25 mouse cellular contexts compared by ENCODE assay signal in genomic region chr6:98981265-98981664, GRCm38 (mm10).
DNase-seq lines count a peak whose midpoint lies in the region; ATAC-seq and TF ChIP-seq lines count a peak whose summit lies in the region.
"Had no signal": no experiment of that assay in that cellular context is flagged by ENCODE, and none has a peak within 500 bp of the region (broad histone marks: within the 10 kb centered on the region; RNA-seq: fewer than 3 reads in every experiment).

No protein-coding gene starts in this region.

- DNase-seq in heart, adult 11 months = peak; percentile 64
- DNase-seq in heart, adult 2 months = no peak
- DNase-seq in spleen, postnatal 36 days (ENCODE audit: low spot score in 2 of 2) = peak; percentile 26 to 42
- DNase-seq in spleen, postnatal 14 days (ENCODE audit: low spot score in 2 of 2) = no peak
- DNase-seq in G1E (ENCODE audit: low spot score) = no peak
- DNase-seq in splenic B cell, adult 2 months (ENCODE audit: low read depth, low spot score) = peak; percentile 67
- DNase-seq in frontal cortex, postnatal 36 days (ENCODE audit: low spot score in 2 of 2) = no peak
- no peak for DNase-seq in lung, postnatal 0 days (ENCODE audit: low spot score)
- DNase-seq: adrenal gland, adult 2 months; adrenal gland, postnatal 14 days; cerebellum, adult 11-12 months; cerebellum, adult 8-10 months; cerebellum, postnatal 36 days; embryo, embryonic 11 days; gastrocnemius, postnatal 10 days; heart, postnatal 10 days; heart, postnatal 36 days had no signal

- WGBS in heart, adult 2 months = 85% methylated on average over 6 of the region's 6 CpGs
- 81% methylated on average over 6 of the region's 6 CpGs for WGBS in lung, postnatal 0 days

- TF ChIP-seq EP300 in heart, adult 2 months (IDR thresholded peaks at IDR 0.05; ENCODE audit: insufficient read depth, low read depth, low read length) = no peak
- no peak for TF ChIP-seq EP300 in lung, postnatal 0 days (IDR thresholded peaks at IDR 0.05)

- no peaks in the 10 kb centered on the region for H3K27me3 ChIP-seq in heart, adult 2 months (ENCODE audit: control insufficient read depth, insufficient read depth, low read length)
- no peaks in the 10 kb centered on the region for H3K27me3 ChIP-seq in G1E (ENCODE audit: insufficient read depth, low read length)
- no peaks in the 10 kb centered on the region for H3K27me3 ChIP-seq in splenic B cell, adult 2 months (ENCODE audit: control insufficient read depth, insufficient read depth, low read length, poor library complexity, severe bottlenecking)
- no peaks in the 10 kb centered on the region for H3K27me3 ChIP-seq in lung, postnatal 0 days (replicated peaks; ENCODE audit: insufficient read depth, low read length)
- H3K27me3 ChIP-seq: heart, embryonic 12.5 days; heart, embryonic 15.5 days; hindbrain, embryonic 13.5 days; intestine, embryonic 15.5 days had no signal

- peak; percentile 77 for ATAC-seq in G1E (ENCODE audit: extremely low read depth, insufficient number of reproducible peaks, low FRiP score, poor library complexity, severe bottlenecking)
- ATAC-seq in lung, postnatal 0 days = no peak
- ATAC-seq: forebrain, embryonic 14.5 days; hindbrain, embryonic 16.5 days; intestine, embryonic 15.5 days had no signal

- H3K4me1 ChIP-seq in heart, adult 2 months (ENCODE audit: control insufficient read depth, insufficient read depth, low read length) = peaks cover 8% of the 10 kb centered on the region
- H3K4me1 ChIP-seq in G1E (ENCODE audit: insufficient read depth, low read depth, low read length) = peaks cover 59% of the 10 kb centered on the region
- H3K4me1 ChIP-seq in lung, postnatal 0 days (ENCODE audit: insufficient read depth, low read depth, low read length) = peaks cover 5% of the 10 kb centered on the region; the same call in 1 of the 2 replicates
- H3K4me1 ChIP-seq: hindbrain, embryonic 13.5 days had no signal

- TF ChIP-seq CTCF in heart, adult 2 months (IDR thresholded peaks at IDR 0.05) = no peak
- TF ChIP-seq CTCF in G1E (IDR thresholded peaks at IDR 0.05; ENCODE audit: low read depth, low read length) = no peak
- no peak for TF ChIP-seq CTCF in lung, postnatal 0 days (IDR thresholded peaks at IDR 0.05)

- peaks cover 4% of the 10 kb centered on the region for H3K79me2 ChIP-seq in heart, adult 2 months (replicated peaks; ENCODE audit: control insufficient read depth, insufficient read depth, low read length)

- no peaks in the 10 kb centered on the region for H3K9me3 ChIP-seq in G1E (replicated peaks)
- no peaks in the 10 kb centered on the region for H3K9me3 ChIP-seq in lung, postnatal 0 days (ENCODE audit: low read length)
- H3K9me3 ChIP-seq: forebrain, embryonic 10.5 days; heart, embryonic 12.5 days; heart, embryonic 15.5 days; hindbrain, embryonic 10.5 days; hindbrain, embryonic 13.5 days; intestine, embryonic 15.5 days had no signal

- H3K9ac ChIP-seq in heart, adult 2 months (ENCODE audit: low read depth, low read length) = no peak overlapping the region
- no peak overlapping the region for H3K9ac ChIP-seq in lung, postnatal 0 days (replicated peaks; ENCODE audit: low read depth)
- H3K9ac ChIP-seq: heart, embryonic 12.5 days; heart, embryonic 15.5 days; hindbrain, embryonic 13.5 days; intestine, embryonic 15.5 days had no signal

- no peak overlapping the region for H3K4me2 ChIP-seq in lung, postnatal 0 days (replicated peaks; ENCODE audit: low read depth, low read length)
- H3K4me2 ChIP-seq: heart, embryonic 12.5 days; heart, embryonic 15.5 days; hindbrain, embryonic 13.5 days; intestine, embryonic 15.5 days had no signal

- intact Hi-C loops in heart, adult 2 months (cut with DNase I) = no loop called here

- no peak overlapping the region for H3K4me3 ChIP-seq in heart, adult 2 months
- no peak overlapping the region; the same call in 1 of the 2 replicates for H3K4me3 ChIP-seq in G1E (ENCODE audit: low read depth, low read length)
- no peak overlapping the region for H3K4me3 ChIP-seq in lung, postnatal 0 days (ENCODE audit: low read depth, low read length)
- H3K4me3 ChIP-seq: forebrain, embryonic 10.5 days; heart, embryonic 12.5 days; heart, embryonic 15.5 days; hindbrain, embryonic 10.5 days; hindbrain, embryonic 13.5 days; intestine, embryonic 15.5 days had no signal

- TF ChIP-seq POLR2A in heart, adult 2 months (IDR thresholded peaks at IDR 0.05; ENCODE audit: insufficient read depth, low read depth, low read length) = no peak

- H3K36me3 ChIP-seq in heart, adult 2 months (ENCODE audit: control insufficient read depth, insufficient read depth, low read length) = no peaks in the 10 kb centered on the region; the same call in 1 of the 2 replicates
- peaks cover 39% of the 10 kb centered on the region for H3K36me3 ChIP-seq in G1E (replicated peaks)
- H3K36me3 ChIP-seq in splenic B cell, adult 2 months (ENCODE audit: control insufficient read depth, insufficient read depth, low read length, poor library complexity, severe bottlenecking) = peaks cover 5% of the 10 kb centered on the region; the same call in 1 of the 2 replicates
- peaks cover 13% of the 10 kb centered on the region; the same call in 1 of the 2 replicates for H3K36me3 ChIP-seq in lung, postnatal 0 days (ENCODE audit: insufficient read depth, low read length)
- H3K36me3 ChIP-seq: hindbrain, embryonic 13.5 days had no signal

- no peak overlapping the region for H3K27ac ChIP-seq in heart, adult 2 months
- H3K27ac ChIP-seq in lung, postnatal 0 days (ENCODE audit: low read length) = no peak overlapping the region
- H3K27ac ChIP-seq: forebrain, embryonic 10.5 days; heart, embryonic 15.5 days; hindbrain, embryonic 10.5 days; hindbrain, embryonic 13.5 days; intestine, embryonic 15.5 days had no signal

Comparison
In these comparisons a context has a peak if more than half of its experiments do, and no peak if none do; other contexts are left out.
1. DNase-seq: peak in heart, adult 11 months (single experiment), spleen, postnatal 36 days (2 of 2) and splenic B cell, adult 2 months (single experiment); none in heart, adult 2 months (0 of 2), spleen, postnatal 14 days (0 of 2), G1E (single experiment), frontal cortex, postnatal 36 days (0 of 2) and lung, postnatal 0 days (single experiment).